Mouse (Mus musculus) left cerebral cortex, postnatal 14 days (tissue): ENCODE measurements at regions not wholly inside any gene's neighbourhood (a gene's known extent, or its start where the extent isn't known, plus 50 kb on each side); places are given as distances from the start of the nearest gene placed in this dataset.

Experiments used
- DNase-seq, 2 experiments: peaks; one replicate each; pipeline ENCODE4 v3.0.0; 2021 to 2022; ENCODE audit warnings: low spot score in 2 of 2, mixed read lengths in 1 of 2
- intact Hi-C: fragments of 180-260 bp; cut with DNase I; formaldehyde crosslinking; loops from one replicate; pipeline ENCODE4 v1.15.1; 2025

GRCm38 (mm10) chr12:26244701-26245100 is 170.4 kb downstream of the Rnf144a start:
- intact Hi-C loops: no loop called here
- no peak for DNase-seq

- intact Hi-C loops: loop anchor here (5.0 to 10.0 kb wide), 4 partner anchors 140 to 1130 kb away; partner anchors contain the start of gene Id2
- peak; percentile 41 to 54 for DNase-seq
Observed at GRCm38 (mm10) chr12:26227557-26228020, 187.5 kb downstream of the Rnf144a start.

DNA sequence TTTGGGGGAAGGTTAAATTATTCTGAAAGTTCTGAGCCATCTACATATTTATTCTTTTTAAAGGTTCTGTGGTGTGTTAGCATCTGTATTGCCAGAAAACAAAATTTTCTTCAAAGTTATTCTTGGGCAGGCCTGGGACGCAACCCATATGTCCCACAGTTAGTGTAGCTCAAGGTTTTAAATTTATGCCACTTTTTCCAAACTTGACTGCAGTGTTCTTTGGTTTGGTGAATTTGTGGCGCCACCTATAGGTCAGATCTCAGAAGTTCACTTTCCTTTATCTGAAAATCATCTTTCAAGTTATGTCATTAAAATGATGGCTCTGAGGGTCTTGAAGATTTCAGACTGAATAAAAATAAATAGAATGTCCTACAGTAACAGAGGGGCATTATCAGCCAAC is 188.7 kb downstream of the Rnf144a start:
- peak; percentile 75 to 80 for DNase-seq
- intact Hi-C loops: loop anchor here (5.0 to 10.0 kb wide), 4 partner anchors 139 to 1129 kb away; partner anchors contain the start of gene Id2

DNA sequence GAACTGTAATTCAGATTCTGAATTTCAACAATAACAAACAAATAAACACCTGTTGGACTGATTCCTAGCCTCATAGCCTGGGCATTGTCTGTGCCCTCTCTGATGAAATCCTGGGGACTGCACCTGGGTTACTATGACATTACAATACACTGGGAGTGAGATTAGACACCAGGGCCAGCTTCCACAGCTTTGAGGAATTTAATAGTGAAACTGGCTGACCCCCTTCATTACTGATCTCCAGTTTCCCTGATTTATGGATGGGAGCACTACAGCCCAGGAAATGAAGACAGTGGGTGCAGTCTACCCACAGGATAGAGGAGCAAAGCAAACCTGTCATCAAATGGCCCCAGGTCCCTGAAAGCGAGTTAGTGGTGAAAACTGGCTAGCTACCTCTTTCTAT is 202.6 kb downstream of the Rnf144a start:
- no peak for DNase-seq
- intact Hi-C loops: no loop called here

DNA sequence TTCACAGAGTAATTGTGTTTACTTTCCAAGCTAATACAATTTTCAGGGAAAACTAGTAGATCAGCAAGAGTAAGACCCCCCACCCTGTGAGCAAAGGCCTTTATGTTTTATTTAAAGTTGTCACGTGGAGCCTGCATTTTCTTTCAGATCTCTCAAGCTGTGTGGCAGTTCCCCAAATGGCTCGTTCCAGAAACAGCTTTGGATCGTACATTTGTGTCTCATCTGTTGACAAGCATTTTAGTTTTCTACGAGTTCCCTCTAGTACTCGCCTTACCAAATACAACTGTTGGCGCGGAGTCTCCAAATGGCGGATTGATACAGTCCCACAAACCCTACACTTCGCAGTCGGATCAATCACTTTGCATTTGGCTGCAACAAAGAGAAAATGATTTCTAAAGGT is 203.6 kb downstream of the Rnf144a start:
- intact Hi-C loops: no loop called here
- DNase-seq: peak; percentile 18 to 58

GRCm38 (mm10) chr12:26206751-26207150 is 208.3 kb downstream of the Rnf144a start:
- no peak for DNase-seq
- intact Hi-C loops: no loop called here

- no peak for DNase-seq
- intact Hi-C loops: no loop called here
Observed at GRCm38 (mm10) chr12:26206036-26206435, 209.0 kb downstream of the Rnf144a start.

DNA sequence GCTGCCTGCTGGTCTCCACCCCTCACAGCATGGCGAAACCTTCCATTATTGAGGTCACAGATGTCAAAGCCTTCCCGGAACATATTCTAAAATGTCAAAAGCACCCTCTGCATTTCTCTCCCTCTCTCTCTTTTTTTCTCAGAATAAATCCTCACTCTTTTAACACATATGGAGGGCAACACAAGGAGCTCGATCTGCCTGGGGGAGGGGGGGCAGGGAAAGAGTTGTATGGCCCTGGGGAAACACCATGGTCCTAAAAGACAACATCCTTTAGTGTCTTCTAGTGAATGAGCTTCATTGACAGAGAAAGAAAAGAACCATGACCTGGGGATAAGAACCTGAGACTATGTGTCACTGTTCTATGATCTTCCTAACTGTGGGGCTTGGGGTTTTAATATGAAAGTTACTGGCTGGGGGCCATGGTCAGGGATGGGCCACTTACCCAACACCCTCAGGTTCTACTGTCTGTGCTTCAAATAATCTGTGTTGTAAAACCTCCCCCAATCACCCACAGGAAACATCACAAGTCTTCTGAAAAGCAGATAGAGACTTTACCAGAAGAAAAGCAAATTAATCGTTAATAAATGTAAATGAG is 223.0 kb downstream of the Rnf144a start:
- intact Hi-C loops: no loop called here
- DNase-seq: no peak

GRCm38 (mm10) chr12:26191268-26191981 is 223.6 kb downstream of the Rnf144a start:
- peak in 1 of 2 experiments; percentile 20 for DNase-seq
- intact Hi-C loops: no loop called here

GRCm38 (mm10) chr12:26188996-26189395 is 226.1 kb downstream of the Rnf144a start:
- intact Hi-C loops: no loop called here
- DNase-seq: no peak

- intact Hi-C loops: no loop called here
- DNase-seq: peak in 1 of 2 experiments; percentile 19
Observed at GRCm38 (mm10) chr12:26187091-26187862, 227.8 kb downstream of the Rnf144a start.

DNA sequence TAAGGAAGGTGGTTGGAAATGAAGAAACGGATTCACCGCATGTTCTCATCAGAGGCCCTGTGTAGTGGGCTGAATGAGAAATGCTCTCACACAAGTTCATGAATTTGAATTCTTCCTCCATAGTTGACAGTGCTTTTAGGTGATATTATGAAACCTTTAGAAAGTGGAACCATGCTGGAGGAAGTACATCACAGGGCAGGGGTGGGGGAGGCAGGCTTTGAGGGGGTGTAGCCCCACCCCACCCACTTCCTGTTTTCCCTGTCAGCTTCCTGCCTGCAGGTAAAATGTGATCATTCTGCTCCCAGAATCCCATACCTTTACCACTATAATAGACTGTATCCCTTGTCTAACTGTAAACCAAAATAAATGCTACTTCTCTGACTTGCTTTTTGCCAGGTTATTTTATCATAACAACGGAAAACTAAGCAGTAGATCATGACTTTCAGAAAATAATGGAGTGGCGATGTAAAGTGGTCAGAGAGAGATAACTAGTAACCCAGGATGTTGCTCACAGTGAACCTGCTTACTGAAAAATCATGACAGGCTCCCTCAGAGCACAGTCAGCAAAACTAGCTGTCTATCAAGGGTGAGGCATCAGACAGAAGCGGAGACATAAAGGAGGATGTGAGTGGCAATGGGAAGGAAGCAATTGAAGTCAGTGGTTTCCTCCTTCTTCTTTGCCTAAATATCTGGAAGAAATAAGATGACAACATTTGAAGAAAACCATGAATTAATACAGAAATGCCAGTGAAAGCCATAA is 230.2 kb downstream of the Rnf144a start:
- intact Hi-C loops: no loop called here
- no peak for DNase-seq

GRCm38 (mm10) chr12:26183021-26183420 is 232.0 kb downstream of the Rnf144a start:
- intact Hi-C loops: no loop called here
- DNase-seq: no peak

DNA sequence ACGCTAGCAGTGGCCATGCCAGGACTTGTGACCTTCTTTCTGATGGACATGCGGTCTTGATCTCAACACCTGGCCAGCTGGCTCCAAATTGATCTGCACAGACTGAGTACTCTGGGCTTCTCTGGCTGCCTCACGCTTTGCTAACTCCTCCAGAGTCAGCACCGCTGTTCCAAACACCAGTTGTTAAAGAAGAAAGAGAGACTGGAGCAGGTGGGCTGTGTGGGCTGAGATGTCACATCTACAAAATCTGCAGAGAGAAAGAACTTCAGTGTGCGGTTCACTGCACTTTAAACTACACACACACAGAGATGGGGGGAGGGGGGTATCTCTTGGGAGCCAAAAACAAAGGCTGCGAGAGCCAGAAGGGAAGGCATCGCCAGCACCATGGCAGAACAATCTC is 234.2 kb downstream of the Rnf144a start:
- intact Hi-C loops: no loop called here
- DNase-seq: peak; percentile 34 to 49

- DNase-seq: peak; percentile 41 to 58
Observed at GRCm38 (mm10) chr12:26176231-26176662, 238.8 kb downstream of the Rnf144a start.

GRCm38 (mm10) chr12:26163416-26163815 is 251.6 kb downstream of the Rnf144a start:
- intact Hi-C loops: no loop called here
- no peak for DNase-seq

More at GRCm38 (mm10) chr12:26176231-26176662, 238.8 kb downstream of the Rnf144a start:
- intact Hi-C loops: no loop called here

GRCm38 (mm10) chr12:26160861-26161615 is 254.0 kb downstream of the Rnf144a start:
- DNase-seq: no peak
- intact Hi-C loops: no loop called here

- intact Hi-C loops: no loop called here
- DNase-seq: no peak
Observed at GRCm38 (mm10) chr12:26152992-26153391, 262.1 kb downstream of the Rnf144a start.

DNA sequence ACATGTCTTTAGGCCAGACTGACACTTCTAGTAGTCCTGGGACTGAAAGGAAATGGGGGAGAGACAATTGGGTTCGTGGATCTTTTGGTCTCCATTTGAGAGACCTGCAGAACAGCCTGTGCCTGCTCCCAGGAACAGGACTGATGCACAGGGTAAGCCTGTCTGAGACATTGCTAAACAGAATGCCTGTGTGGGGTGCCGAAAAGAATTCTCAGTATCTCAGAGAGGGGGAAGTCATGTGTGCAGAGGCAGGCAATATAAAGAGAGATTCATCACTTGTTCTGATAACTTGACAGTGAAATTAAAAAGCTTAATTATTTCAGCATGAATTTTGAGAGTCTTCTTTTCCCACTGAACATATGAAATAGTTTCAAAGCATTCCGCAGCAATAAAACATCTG is 268.7 kb downstream of the Rnf144a start:
- intact Hi-C loops: no loop called here
- no peak for DNase-seq
